Mouse (Mus musculus) heart, adult 2 months (tissue): Measurements from ENCODE around the gene Gm17581.

Source experiments
- CTCF ChIP-seq: fragments of 200-600 bp; IDR thresholded peaks from 2 replicates; pipeline ENCODE4 v1.8.1; 2022; ENCODE audit warnings: antibody characterized with exemption, mild to moderate bottlenecking, moderate library complexity
- POLR2A ChIP-seq: fragments of 200-500 bp; IDR thresholded peaks from 2 replicates; pipeline ENCODE4 v1.6.1; 2011; ENCODE audit warnings: mild to moderate bottlenecking, low read depth, low read length, control low read depth; ENCODE audit not compliant: insufficient read depth

DNA sequence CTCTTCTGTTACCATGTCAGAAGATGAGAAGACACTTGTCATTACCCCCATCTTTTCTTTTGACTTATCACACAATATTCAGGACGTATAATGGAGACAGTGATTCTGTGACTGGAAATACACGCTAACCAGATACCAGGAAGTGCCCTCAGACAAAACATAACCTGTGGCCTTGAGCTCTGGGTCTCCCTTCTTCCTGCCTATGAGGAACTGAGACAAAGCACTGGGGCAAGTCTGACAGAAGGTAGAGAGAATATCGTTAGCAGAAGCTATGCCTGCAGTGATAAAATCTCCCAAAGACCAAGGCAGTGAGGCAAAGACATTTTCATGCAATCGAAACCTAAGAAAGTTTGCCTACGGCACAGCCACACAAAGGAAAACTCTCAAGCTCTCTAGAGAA lies 15.1 kb downstream of the Gm17581 start:
- TF ChIP-seq POLR2A (no peak), CTCF (no peak)
